Mouse (Mus musculus): ENCODE data around the gene Dnajb4. TPM values are rescaled to one million over a fixed set of nuclear protein-coding genes. Genes with fewer than 3 reads are reported as not detected.

Gene Dnajb4
- polyA plus RNA-seq, 1 experiment from 2014 or later = 49.5 TPM

DNA sequence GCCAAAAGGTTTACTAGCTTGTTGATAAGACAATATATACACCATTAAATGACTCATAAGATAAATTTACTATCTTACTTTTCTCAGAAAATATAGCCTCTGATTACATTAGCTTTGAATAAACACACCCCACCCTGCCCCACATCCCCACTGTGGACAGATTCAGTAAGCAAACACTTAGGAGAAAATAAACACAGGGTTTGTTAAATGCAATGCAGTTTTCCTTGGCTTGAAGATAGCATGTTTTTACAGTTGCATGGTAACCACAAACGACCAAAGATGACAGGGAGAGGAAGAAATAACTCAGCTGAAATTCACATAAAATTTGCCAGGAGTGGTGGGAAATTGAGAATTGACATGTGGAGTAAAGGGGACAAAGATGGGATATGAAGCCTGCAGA lies 39.7 kb downstream of the Dnajb4 start:
- 50% methylated on average over 1 of the region's 1 CpGs for WGBS

DNA sequence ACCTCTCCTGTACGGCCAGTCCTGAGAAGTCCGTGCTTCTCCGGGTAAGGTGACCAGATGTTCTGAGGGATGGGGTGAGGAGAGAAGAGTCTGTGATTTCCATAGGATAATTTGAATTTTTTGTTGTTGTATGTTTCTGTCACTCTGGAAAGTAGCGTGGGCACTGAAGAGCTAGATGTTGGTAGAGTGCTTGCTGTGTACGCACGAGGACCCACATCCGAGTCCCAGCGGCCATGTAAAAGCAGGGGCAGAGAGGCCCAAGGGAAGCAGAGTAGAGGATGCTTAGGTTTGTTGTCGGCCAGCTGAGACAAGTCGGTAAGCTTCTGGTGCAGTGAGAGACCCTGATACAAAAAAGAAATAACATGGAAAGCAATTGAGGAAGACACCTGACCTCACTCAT lies 42.1 kb downstream of the Dnajb4 start:
- no peaks in the 10 kb centered on the region for H3K9me3 ChIP-seq (ENCODE audit: control insufficient read depth, low read length)
- ATAC-seq = no peak
- no peaks in the 10 kb centered on the region for H3K27me3 ChIP-seq (replicated peaks; ENCODE audit: control insufficient read depth, insufficient read depth, low read length)
- H3K4me1 ChIP-seq (ENCODE audit: control insufficient read depth, insufficient read depth, low read depth, low read length) = peaks cover 5% of the 10 kb centered on the region; the same call in 1 of the 2 replicates
- H3K4me3 ChIP-seq (ENCODE audit: low read length) = no peak overlapping the region
- 91% methylated on average over 10 of the region's 10 CpGs for WGBS
- H3K9ac ChIP-seq (ENCODE audit: low read depth, low read length) = no peak overlapping the region
- no peaks in the 10 kb centered on the region for H3K36me3 ChIP-seq (ENCODE audit: control insufficient read depth, insufficient read depth, low read length)
- H3K27ac ChIP-seq (ENCODE audit: low read depth, low read length) = no peak overlapping the region
- H3K4me2 ChIP-seq (ENCODE audit: low read length) = no peak overlapping the region

More for the DNA sequence above, 39.7 kb downstream of the Dnajb4 start:
- Histone ChIP-seq H3K27ac (ENCODE audit: low read depth, low read length) (no peak overlapping the region), H3K9ac (ENCODE audit: low read depth, low read length) (no peak overlapping the region), H3K4me1 (ENCODE audit: control insufficient read depth, insufficient read depth, low read depth, low read length) (peaks cover 3% of the 10 kb centered on the region; the same call in 1 of the 2 replicates), H3K27me3 (replicated peaks; ENCODE audit: control insufficient read depth, insufficient read depth, low read length) (no peaks in the 10 kb centered on the region), H3K4me2 (ENCODE audit: low read length) (no peak overlapping the region), H3K9me3 (ENCODE audit: control insufficient read depth, low read length) (no peaks in the 10 kb centered on the region), H3K36me3 (ENCODE audit: control insufficient read depth, insufficient read depth, low read length) (no peaks in the 10 kb centered on the region), H3K4me3 (ENCODE audit: low read length) (no peak overlapping the region)
- no peak for ATAC-seq

DNA sequence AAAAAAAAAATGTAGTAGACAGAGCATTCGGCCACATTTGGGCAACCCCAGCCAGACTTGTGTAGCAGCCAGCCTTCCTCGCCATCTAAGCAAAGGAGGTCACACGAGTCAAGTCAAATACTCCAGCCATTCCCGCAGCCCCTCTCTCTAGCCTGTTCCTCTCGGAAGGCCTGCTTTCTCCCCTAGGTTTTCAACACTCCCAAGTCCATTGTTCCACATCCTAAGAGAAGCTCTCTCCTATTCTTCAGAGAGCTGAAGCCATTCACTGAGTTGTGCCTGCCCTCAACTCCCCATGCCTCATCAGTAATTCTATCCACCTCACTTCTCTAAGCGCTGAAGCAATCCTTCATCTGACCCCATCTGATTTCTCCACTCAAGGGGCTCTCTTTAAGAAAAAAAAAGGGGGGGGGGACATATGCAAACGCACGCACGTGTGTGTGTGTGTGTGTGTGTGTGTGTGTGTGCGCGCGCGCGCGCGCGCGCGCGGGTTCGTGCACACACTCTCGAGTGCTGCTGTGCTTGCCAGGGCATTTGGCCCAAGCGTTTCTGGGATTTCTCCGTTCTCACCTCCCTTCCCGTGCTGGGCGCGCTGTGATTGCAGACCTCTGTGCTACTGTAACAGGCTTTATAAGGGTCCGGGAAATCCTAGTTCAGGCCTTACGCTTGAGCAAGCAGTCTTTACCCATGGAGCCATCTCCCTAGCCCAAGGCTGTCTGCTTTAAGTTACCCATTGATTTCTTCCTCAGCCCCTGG lies 43.2 kb downstream of the Dnajb4 start:
- no peaks in the 10 kb centered on the region for H3K9me3 ChIP-seq (ENCODE audit: control insufficient read depth, low read length)

DNA sequence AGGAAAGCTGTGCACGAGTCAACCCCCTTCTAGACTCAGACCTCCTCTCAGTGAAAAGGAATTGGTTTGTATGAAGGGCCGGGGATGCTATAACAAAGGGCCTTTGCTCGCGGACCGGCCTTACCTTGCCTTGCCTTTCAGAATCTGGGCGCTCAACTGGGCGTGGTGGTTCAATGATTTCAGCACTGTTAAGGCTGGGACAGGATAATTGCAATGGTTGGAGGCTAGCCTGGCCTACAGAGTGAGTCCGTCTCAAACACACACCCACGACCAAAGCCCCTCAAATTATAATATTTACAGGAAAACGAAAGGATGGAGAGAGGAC lies 44.0 kb downstream of the Dnajb4 start, which contains the start of gene Gipc2:
TSS of gene Gipc2 (minus strand) at position 132 of the 325 bp plus-strand sequence.
- no peaks in the 10 kb centered on the region for H3K36me3 ChIP-seq (ENCODE audit: control insufficient read depth, insufficient read depth, low read length)
- ATAC-seq = no peak
- WGBS = 7% methylated on average over 10 of the region's 10 CpGs
- H3K4me2 ChIP-seq (ENCODE audit: low read length) = peak within 1 kb of the TSS; percentile 93
- H3K4me3 ChIP-seq (ENCODE audit: low read length) = peak within 1 kb of the TSS; percentile 69
- no peaks in the 10 kb centered on the region for H3K27me3 ChIP-seq (replicated peaks; ENCODE audit: control insufficient read depth, insufficient read depth, low read length)
- peaks cover 5% of the 10 kb centered on the region; the same call in 1 of the 2 replicates for H3K4me1 ChIP-seq (ENCODE audit: control insufficient read depth, insufficient read depth, low read depth, low read length)
- H3K27ac ChIP-seq (ENCODE audit: low read depth, low read length) = peak within 1 kb of the TSS; percentile 86
- H3K9me3 ChIP-seq (ENCODE audit: control insufficient read depth, low read length) = no peaks in the 10 kb centered on the region
- H3K9ac ChIP-seq (ENCODE audit: low read depth, low read length) = peak within 1 kb of the TSS; percentile 87

More for the DNA sequence above, 43.2 kb downstream of the Dnajb4 start:
- peak; percentile 50 for ATAC-seq
- peak overlapping the region; percentile 65 for H3K27ac ChIP-seq (ENCODE audit: low read depth, low read length)
- peak overlapping the region; percentile 61 for H3K9ac ChIP-seq (ENCODE audit: low read depth, low read length)
- no peaks in the 10 kb centered on the region for H3K36me3 ChIP-seq (ENCODE audit: control insufficient read depth, insufficient read depth, low read length)
- WGBS = 16% methylated on average over 29 of the region's 29 CpGs
- peak overlapping the region; percentile 93 for H3K4me2 ChIP-seq (ENCODE audit: low read length)
- peak overlapping the region; percentile 69 for H3K4me3 ChIP-seq (ENCODE audit: low read length)
- H3K4me1 ChIP-seq (ENCODE audit: control insufficient read depth, insufficient read depth, low read depth, low read length) = peaks cover 5% of the 10 kb centered on the region; the same call in 1 of the 2 replicates
- H3K27me3 ChIP-seq (replicated peaks; ENCODE audit: control insufficient read depth, insufficient read depth, low read length) = no peaks in the 10 kb centered on the region

DNA sequence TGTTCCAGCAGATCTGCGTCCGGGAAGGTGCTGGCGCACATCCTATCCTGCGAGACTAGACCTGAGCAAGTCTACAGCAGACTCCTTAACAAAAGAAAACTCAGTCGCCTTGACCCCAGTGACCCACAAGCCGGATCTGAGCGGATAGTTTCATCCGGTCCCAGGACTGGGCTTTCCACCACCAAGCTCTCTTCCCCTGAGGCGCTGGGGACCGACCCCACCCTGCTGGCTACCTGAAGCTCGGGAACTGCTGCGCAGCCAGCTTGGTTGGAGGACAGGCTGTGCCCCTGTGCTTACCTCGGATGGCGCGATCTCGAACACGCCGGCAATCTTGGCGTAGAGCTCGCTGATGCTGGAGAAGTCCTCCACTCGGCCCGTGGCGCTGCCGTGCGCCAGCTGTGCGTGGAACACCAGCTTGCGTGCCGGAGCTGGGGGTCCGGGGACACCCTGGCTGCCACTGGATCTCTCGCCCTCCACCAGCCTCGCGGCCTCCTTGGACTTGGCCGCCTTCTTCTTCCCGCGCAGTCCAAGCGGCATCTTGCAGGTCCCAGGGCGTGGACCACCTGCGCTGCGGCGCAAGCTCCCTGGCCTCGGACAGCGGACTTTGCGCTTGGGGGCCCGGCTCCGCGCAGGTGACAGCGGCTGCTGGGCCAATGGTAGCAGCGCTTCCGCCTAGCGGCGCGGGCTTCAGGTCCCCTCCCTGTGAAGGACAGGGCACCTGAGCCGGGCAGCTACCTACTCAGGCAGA lies 44.6 kb downstream of the Dnajb4 start:
- Histone ChIP-seq H3K9me3 (ENCODE audit: control insufficient read depth, low read length) (no peaks in the 10 kb centered on the region), H3K4me1 (ENCODE audit: control insufficient read depth, insufficient read depth, low read depth, low read length) (peaks cover 5% of the 10 kb centered on the region; the same call in 1 of the 2 replicates), H3K4me3 (ENCODE audit: low read length) (peak overlapping the region; percentile 69), H3K27ac (ENCODE audit: low read depth, low read length) (peak overlapping the region; percentile 86), H3K36me3 (ENCODE audit: control insufficient read depth, insufficient read depth, low read length) (no peaks in the 10 kb centered on the region), H3K4me2 (ENCODE audit: low read length) (peak overlapping the region; percentile 93), H3K9ac (ENCODE audit: low read depth, low read length) (peak overlapping the region; percentile 87), H3K27me3 (replicated peaks; ENCODE audit: control insufficient read depth, insufficient read depth, low read length) (no peaks in the 10 kb centered on the region)
- WGBS = 1% methylated on average over 52 of the region's 53 CpGs
- ATAC-seq = peak; percentile 86

DNA sequence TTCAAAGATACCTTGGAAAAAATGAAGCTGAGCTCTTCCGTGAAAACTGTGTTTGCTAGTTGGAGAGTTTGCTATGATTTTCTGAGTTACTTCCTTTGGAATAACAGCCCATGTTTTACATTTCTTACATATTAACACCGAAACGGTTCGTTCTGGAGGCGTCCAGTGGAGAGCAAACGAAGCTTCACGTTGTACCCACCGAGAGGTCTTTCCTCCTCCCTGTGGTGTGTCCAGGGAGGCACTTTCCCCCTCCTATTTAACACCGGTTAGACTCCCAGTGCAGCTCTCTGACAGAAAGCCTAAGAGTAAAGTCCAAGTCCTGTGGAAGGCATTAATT lies 45.1 kb downstream of the Dnajb4 start:
- Histone ChIP-seq H3K4me3 (ENCODE audit: low read length) (peak overlapping the region; percentile 69), H3K4me2 (ENCODE audit: low read length) (peak overlapping the region; percentile 93), H3K27me3 (replicated peaks; ENCODE audit: control insufficient read depth, insufficient read depth, low read length) (no peaks in the 10 kb centered on the region), H3K9ac (ENCODE audit: low read depth, low read length) (peak overlapping the region; percentile 87; the same call in 1 of the 2 replicates), H3K36me3 (ENCODE audit: control insufficient read depth, insufficient read depth, low read length) (no peaks in the 10 kb centered on the region), H3K27ac (ENCODE audit: low read depth, low read length) (no peak overlapping the region), H3K4me1 (ENCODE audit: control insufficient read depth, insufficient read depth, low read depth, low read length) (peaks cover 5% of the 10 kb centered on the region; the same call in 1 of the 2 replicates), H3K9me3 (ENCODE audit: control insufficient read depth, low read length) (no peaks in the 10 kb centered on the region)
- 21% methylated on average over 9 of the region's 9 CpGs for WGBS
- no peak for ATAC-seq

DNA sequence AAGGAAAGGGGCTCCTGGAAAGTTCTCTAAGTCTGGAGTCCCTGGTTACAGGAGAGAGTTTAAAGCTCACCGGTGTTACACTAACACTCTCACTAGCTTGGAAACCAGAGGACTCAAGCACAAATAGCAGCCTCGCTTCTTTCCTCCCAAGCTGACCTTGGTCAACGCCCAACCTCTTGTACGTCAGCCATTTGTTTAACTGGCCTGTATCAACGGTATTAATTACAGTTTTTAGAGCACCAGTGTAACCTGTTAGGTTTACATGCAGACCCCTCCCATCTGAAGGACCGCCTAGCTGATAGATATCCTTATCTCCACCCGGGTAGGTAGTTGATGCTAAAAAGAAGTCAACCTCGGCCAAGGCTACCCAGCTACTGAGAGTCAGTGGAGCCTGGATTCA lies 46.8 kb downstream of the Dnajb4 start:
- ATAC-seq = no peak
- Histone ChIP-seq H3K9me3 (ENCODE audit: control insufficient read depth, low read length) (no peaks in the 10 kb centered on the region), H3K36me3 (ENCODE audit: control insufficient read depth, insufficient read depth, low read length) (no peaks in the 10 kb centered on the region), H3K27me3 (replicated peaks; ENCODE audit: control insufficient read depth, insufficient read depth, low read length) (no peaks in the 10 kb centered on the region), H3K27ac (ENCODE audit: low read depth, low read length) (no peak overlapping the region), H3K4me1 (ENCODE audit: control insufficient read depth, insufficient read depth, low read depth, low read length) (peaks cover 5% of the 10 kb centered on the region; the same call in 1 of the 2 replicates), H3K4me2 (ENCODE audit: low read length) (no peak overlapping the region), H3K9ac (ENCODE audit: low read depth, low read length) (no peak overlapping the region), H3K4me3 (ENCODE audit: low read length) (no peak overlapping the region)
- 90% methylated on average over 8 of the region's 8 CpGs for WGBS

DNA sequence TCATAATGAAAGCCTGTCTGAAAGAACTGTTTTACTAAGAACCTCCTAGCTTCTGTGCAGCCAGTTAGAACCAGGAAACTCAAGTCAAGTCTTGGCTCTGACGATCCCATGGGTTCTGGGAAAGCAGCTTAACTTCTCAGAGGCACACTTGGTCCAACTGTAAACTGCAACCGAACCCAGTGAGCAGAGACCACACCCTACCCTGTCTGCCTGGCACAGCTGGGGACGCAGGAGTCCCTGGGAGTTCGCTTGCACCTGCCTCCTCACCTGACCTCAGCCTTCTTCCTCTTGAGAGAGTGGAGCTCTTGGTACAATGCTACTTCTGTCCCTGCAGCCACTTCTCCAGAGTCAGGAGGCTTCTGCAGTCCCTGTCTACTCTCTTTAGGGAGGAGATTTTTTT lies 49.5 kb downstream of the Dnajb4 start:
- WGBS = 77% methylated on average over 4 of the region's 4 CpGs
- H3K9ac ChIP-seq (ENCODE audit: low read depth, low read length) = no peak overlapping the region

DNA sequence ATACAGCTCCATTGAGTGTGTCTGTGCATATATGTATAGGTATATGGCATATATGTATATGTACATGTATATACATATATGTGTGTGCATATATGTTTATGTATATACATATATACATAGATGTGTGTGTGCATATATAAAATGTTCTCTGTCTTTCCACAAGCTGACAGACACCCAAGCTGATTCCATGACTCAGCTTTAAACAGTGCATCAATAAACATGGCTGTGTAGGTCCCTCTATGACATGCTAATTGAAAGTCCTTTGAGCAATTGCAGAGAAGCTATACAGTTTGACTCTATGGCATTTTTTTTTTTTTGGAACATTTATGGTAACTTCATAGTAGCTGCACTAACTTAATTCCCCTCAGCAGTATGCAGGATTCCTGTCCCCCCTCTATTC lies 50.8 kb downstream of the Dnajb4 start:
- Histone ChIP-seq H3K36me3 (ENCODE audit: control insufficient read depth, insufficient read depth, low read length) (no peaks in the 10 kb centered on the region), H3K9ac (ENCODE audit: low read depth, low read length) (no peak overlapping the region), H3K4me3 (ENCODE audit: low read length) (no peak overlapping the region), H3K9me3 (ENCODE audit: control insufficient read depth, low read length) (no peaks in the 10 kb centered on the region), H3K4me2 (ENCODE audit: low read length) (no peak overlapping the region), H3K4me1 (ENCODE audit: control insufficient read depth, insufficient read depth, low read depth, low read length) (no peaks in the 10 kb centered on the region), H3K27me3 (replicated peaks; ENCODE audit: control insufficient read depth, insufficient read depth, low read length) (no peaks in the 10 kb centered on the region), H3K27ac (ENCODE audit: low read depth, low read length) (no peak overlapping the region)
- ATAC-seq = 0 out of 2 replicates have a peak, but pooled peaks have one; percentile 3

More for the DNA sequence above, 49.5 kb downstream of the Dnajb4 start:
- Histone ChIP-seq H3K4me2 (ENCODE audit: low read length) (no peak overlapping the region), H3K4me1 (ENCODE audit: control insufficient read depth, insufficient read depth, low read depth, low read length) (0 out of 2 replicates have a peak, but pooled peaks cover 3% of the 10 kb centered on the region), H3K9me3 (ENCODE audit: control insufficient read depth, low read length) (no peaks in the 10 kb centered on the region), H3K27me3 (replicated peaks; ENCODE audit: control insufficient read depth, insufficient read depth, low read length) (no peaks in the 10 kb centered on the region), H3K36me3 (ENCODE audit: control insufficient read depth, insufficient read depth, low read length) (no peaks in the 10 kb centered on the region), H3K4me3 (ENCODE audit: low read length) (no peak overlapping the region), H3K27ac (ENCODE audit: low read depth, low read length) (no peak overlapping the region)
- ATAC-seq = no peak

Measured in hindbrain, embryonic 16.5 days (tissue).